Mouse (Mus musculus): Measurements from ENCODE around the gene Egf.

The Egf gene

GRCm38 (mm10) chr3:129651765-129652164 is 103.4 kb downstream of the Egf start:
- no peak for DNase-seq (ENCODE audit: low read depth, low spot score)

DNA sequence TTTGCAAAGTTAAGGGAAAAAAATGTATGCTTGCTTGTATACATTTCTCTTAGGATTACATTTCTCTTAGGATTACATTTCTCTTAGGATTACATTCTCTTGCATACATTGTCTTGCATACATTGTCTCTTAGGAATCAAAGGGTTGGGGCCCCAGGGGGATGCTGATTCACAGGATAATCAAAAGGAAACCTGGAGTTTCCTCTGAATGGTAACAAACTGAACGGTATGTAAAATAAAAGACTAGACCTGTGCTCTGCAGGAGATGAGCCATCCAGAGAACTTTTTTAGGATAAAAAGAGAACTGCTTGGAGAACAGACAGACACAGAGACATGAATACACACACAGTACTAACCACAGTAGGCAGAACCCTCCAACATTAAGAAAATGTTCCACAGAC is 104.2 kb downstream of the Egf start:
- no peak for DNase-seq (ENCODE audit: low read depth, low spot score)

DNA sequence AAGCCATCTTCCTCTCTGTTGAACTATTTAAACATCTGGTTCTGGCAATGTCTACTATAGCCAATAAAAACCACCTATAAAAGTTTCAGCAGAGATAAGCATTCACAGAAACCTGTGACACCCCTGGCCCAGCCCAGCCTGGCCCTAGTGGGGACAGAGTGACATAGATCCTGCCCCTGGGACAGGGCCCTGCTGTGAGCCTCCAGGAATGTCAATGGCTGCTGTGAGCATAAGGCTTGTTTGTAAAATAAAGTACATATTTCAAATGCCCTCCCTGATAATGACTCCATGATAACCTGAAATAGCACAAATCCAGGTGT is 104.9 kb downstream of the Egf start:
- DNase-seq (ENCODE audit: low read depth, low spot score) = no peak

- no peak for DNase-seq (ENCODE audit: low read depth, low spot score)
Observed at GRCm38 (mm10) chr3:129649586-129650292, 105.4 kb downstream of the Egf start.

DNA sequence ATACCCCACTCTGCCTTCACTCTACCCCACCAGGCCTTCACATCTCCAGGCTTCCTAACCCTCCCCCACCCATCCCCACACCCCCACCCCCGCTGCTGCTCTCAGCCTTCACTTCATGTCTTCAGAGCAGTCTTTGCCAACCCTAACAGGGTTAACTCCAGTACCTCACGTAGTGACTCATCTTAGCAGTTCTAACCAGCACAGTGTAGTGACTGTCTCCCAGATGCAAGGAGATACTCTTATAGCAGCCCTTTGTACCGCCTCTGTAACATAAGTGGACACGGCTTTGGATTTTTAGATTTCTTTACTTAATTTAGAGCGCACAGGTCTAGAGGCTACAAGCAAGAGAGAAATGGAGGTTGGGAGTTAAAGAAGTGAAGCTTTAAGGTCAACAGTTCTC is 106.5 kb downstream of the Egf start:
- DNase-seq (ENCODE audit: low read depth, low spot score) = no peak

DNA sequence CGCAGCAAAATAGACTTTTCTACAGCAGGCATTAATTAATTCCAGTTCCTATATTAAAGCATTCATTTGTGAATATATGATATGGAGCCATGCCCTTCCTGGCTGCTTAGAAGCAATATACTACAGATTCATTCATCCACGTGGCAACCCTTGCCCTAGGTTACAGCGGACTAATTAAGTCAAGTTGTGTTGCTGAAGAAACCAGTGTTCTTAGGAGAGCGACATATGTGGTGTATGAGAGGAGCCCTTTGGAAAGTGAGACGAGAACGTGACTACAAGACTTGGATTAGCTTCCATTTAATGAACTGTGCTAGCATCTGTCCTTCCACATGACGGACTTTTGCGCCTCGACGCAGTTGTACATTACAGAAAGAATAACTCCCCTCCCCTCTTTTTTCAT is 107.8 kb downstream of the Egf start:
- DNase-seq (ENCODE audit: low read depth, low spot score) = no peak

GRCm38 (mm10) chr3:129646781-129647180 is 108.3 kb downstream of the Egf start:
- no peak for DNase-seq (ENCODE audit: low read depth, low spot score)

- no peak for DNase-seq (ENCODE audit: low read depth, low spot score)
Observed at GRCm38 (mm10) chr3:129645409-129645808, 109.7 kb downstream of the Egf start.

DNA sequence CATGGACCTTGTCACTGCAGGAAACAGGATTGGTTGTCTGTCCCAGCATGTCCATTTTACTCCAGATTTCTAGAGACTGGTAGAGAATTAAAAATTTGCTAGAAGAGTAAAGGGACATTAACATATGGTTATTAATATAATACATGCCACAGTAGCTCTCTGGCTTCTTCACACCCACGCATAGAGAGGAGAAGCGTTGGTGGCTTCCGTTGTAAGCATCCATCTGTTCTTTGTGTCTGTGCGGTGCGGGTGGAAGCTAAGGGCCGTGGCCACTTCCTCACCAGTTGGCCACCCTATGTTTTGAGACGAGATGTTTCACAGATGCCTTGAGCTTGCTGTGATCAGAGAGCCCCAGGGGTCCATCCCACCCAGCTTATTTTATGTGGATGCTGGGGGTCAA is 113.5 kb downstream of the Egf start:
- DNase-seq (ENCODE audit: low read depth, low spot score) = no peak

GRCm38 (mm10) chr3:129640211-129641000 is 114.7 kb downstream of the Egf start:
- no peak for DNase-seq (ENCODE audit: low read depth, low spot score)

GRCm38 (mm10) chr3:129639701-129640100 is 115.4 kb downstream of the Egf start:
- DNase-seq (ENCODE audit: low read depth, low spot score) = no peak

DNA sequence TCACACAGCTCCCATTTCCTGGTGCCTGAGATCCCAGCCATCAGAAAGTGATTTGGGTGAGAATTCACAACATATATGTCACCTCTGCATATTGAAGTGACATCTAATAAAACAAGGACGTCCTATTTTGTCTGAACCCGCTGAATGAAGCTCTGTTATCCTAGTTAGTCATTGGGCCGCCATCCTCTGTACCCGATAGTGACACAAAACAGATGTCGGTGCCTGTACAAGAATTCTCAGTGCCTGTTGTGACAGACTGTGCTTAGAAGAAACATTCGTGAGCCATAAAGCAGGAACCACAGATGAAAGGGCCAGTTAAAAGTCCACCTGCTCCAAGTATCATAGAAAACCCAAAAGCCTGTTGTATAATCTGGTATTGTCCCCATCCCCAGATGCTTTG is 117.7 kb downstream of the Egf start:
- DNase-seq (ENCODE audit: low read depth, low spot score) = no peak

DNA sequence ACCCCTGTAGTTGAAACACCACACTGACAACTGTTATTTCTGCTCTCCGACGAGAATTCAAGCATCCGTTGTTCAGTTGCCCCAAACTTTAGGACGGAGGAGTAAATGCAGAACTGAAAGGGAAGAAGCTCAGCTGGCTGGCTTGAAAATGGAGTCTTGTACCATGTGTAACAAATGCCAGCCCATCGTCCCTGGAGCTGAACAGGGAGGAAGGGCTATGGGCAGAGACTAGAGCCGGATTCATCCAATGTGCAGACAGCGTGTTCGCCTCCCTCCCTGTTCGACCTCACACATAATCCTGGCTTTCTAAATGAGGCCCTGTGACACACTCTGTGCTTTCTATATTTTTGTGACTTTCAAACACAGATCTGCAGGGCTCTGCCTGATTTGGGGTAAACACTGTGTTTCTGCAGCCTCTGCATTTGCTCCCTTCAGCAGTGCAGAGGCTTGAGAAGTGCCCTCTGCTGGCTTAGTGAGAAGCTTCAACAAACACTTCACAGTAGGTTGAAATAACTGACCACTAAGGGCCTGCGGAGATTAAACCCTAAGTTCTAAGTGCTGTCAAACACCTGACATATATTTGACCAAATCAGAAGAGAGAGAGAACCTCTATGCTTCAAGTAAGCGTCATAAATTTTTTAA is 120.7 kb downstream of the Egf start:
- DNase-seq (ENCODE audit: low read depth, low spot score) = no peak

- no peak for DNase-seq (ENCODE audit: low read depth, low spot score)
Observed at GRCm38 (mm10) chr3:129633518-129633917, 121.6 kb downstream of the Egf start.

DNA sequence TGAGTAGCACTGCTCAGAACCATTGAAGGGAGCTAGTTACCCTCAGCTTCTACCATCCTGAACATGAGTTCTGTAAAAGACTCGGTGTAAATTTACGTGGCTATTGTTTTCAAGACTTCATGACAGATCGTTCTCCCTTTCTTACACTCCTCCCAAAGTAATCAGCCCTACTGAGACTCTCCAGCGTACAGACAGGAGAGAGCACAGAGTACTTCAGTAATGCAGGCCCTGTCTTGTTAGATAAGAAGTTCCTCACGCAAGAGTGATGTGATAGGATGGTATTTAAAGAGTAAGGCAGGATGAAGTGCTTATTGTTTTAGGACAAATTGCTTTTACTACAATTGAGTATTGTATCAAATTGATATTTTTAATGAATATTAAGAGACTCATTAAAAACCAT is 123.3 kb downstream of the Egf start:
- no peak for DNase-seq (ENCODE audit: low read depth, low spot score)

DNA sequence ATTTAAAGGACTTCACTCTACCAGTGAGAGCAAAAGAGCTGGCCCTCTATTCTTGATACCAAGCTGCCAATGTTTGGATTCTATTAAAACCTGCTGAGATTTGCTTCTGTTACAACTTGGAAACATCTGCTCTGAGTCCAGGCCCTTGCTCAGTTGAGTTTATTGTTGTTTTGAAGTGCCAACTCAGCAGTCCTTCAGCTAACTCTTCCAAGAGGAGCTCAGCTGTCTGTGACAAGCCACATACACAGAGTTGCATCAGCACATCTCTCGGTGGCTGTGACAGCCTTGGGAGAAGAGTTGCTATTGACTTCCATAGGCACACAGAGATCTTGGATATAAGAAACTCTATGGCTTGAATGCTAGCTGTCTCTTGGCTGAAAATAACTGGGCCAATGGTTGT is 124.1 kb downstream of the Egf start:
- DNase-seq (ENCODE audit: low read depth, low spot score) = no peak

Measured in embryo, embryonic 11.5 days (tissue).